Mouse (Mus musculus) brain, embryonic 14.5 days (tissue): ENCODE measurements at regions not wholly inside any gene's neighbourhood (a gene's known extent, or its start where the extent isn't known, plus 50 kb on each side); places are given as distances from the start of the nearest gene placed in this dataset.

Source experiments
- CTCF ChIP-seq: fragments of 200-500 bp; IDR thresholded peaks from 2 replicates; pipeline ENCODE4 v1.5.1; 2012; ENCODE audit warnings: inconsistent platforms, mild to moderate bottlenecking, moderate library complexity, borderline replicate concordance; ENCODE audit not compliant: insufficient read depth, insufficient read length; ENCODE audit errors: extremely low read depth
- POLR2A ChIP-seq: fragments of 200-500 bp; IDR thresholded peaks from 2 replicates; pipeline ENCODE4 v1.6.1; 2012; ENCODE audit warnings: mild to moderate bottlenecking, inconsistent platforms, borderline replicate concordance; ENCODE audit not compliant: poor library complexity, insufficient read depth, insufficient read length, severe bottlenecking; ENCODE audit errors: extremely low read depth

GRCm38 (mm10) chr6:51023361-51023760 is 369.1 kb upstream of the Npvf start:
- TF ChIP-seq CTCF, result no peak
- TF ChIP-seq POLR2A, result no peak
